Mouse (Mus musculus) cerebellum, postnatal 10 days (tissue): ENCODE results near the gene Zcchc14.

Experiments used
- DNase-seq, 2 experiments: peaks; one replicate each; pipeline ENCODE4 v3.0.0; 2021; ENCODE audit warnings: mixed read lengths in 2 of 2

Zcchc14 gene

DNA sequence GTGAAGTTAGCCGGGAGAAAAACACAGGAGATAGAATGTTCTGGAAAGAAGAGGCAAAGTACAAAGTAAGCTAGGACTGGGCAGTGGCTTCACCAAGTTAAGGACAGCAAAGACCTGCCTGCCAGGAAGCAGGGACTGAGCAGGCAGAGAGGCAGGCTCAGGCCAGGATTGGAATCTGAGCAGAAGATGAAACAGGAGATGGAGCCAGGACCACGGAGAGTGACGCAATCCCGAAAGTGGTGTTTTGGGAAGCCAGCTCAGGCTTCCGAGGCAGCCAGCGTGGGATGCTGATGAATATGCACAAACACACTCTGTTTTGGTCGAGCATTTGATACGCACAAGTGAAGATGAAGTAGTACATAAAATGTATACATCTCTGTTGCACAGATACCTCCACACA lies 69.0 kb downstream of the Zcchc14 start:
- DNase-seq, result no peak

DNA sequence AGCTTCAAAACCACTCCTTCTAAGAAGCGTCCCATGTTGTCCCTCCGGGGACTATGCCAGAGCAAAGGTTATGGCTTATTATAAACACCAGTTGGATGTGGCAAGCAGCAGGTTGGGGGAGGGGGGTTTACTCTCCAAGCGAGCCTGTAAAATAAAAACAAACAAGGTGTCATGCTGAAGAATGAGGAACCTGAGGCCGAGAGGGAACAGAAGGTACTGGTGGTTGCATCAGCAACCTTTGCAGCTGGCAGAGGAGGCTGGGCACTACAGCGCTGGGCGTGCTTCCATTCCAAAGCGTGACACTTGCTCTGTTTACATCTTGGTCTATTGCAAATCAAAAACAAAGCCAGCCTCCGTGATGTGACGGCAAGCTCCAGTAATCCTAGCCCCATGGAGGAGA lies 72.2 kb downstream of the Zcchc14 start:
- no peak for DNase-seq

GRCm38 (mm10) chr8:121578676-121579451 lies 73.8 kb downstream of the Zcchc14 start, which contains the start of gene Fbxo31:
Gene Fbxo31 (minus strand): TSS chr8:121578806.
- peak; percentile 96 to 98 for DNase-seq

DNA sequence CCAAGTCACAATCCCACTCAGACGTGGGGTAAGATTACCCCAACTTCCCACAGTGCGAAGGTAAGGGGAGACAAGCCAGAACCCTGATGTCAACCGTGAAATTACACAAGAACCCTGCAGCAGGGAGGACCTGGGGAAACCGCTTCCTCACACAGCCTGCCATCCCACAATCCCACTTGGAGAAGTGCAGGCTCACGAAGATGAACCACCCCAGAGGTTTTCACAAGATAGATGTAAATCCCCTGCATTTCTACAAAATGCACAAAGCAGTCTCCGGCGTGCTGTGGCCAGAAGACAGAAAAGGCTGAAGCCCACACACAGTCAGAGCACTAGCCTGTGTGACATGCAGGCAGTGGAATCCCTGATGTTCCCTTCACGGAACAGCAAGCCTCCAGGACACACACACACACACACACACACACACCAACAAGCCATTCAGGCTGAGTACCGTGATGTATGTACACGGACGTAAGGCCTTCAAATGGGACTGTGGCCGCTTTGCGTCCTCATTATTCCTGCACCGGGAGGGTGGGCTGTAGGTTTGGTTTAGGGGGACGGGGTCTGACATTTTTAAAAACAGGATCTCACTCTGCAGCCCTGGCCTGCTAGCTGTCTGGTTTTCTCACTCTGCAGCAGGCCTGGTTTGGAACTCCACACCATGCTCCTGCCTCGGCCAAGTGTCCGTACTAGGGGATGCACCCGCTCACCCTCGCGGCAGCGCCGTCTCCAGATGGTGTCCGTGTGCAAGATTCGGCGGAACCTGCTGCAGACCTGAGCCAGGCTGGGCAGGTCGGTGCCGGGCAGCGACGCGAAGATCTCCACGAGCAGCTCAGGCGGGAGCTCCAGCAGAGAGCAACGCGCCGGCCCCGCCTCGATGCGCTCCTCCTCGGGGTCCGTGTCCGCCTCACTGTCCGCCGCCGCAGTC lies 74.7 kb downstream of the Zcchc14 start:
- DNase-seq, result peak; percentile 44 to 48

- DNase-seq, result no peak
Observed at GRCm38 (mm10) chr8:121575661-121576060, 77.0 kb downstream of the Zcchc14 start.

DNA sequence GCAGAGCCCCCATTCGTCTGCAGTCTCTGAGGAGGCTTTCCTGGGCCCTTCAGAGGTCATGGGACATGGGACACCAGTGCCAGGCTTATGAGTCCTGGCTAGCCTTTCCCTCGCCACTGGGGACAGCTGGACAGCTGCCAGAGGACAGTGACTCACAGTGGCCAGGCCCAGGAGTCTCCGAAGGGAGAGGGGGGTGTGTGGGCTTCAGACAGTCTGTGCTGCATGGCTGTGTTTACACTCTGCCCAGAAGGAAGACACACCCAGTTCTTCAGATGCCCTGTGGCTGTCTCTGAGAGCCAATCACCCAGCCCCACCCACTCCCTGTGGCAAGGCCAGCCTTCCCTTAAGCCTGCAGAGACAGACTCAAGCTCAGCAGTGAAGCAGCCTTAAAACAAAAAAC lies 79.4 kb downstream of the Zcchc14 start:
- peak; percentile 61 to 62 for DNase-seq

GRCm38 (mm10) chr8:121572121-121572520 lies 80.6 kb downstream of the Zcchc14 start:
- DNase-seq, result no peak

DNA sequence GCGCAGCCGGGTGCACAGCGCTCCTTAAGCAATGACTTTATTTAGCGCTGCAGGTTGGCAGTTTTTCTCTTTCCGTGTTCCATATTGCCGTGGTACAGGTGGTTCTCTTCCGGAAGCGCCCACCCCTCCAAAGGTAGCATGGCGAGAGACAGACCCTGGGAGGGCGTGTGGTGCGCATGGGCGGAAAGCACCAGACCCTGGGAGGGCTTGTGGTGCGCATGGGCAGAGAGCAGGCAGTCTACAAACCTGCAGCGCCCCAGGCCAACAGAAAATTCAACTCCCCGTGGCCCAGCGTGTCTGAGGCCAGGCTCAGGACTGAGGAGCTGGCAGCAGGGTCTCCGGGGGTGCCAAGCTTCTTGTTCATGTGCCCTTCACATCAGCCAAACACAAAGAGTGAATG lies 81.9 kb downstream of the Zcchc14 start:
- DNase-seq, result no peak

DNA sequence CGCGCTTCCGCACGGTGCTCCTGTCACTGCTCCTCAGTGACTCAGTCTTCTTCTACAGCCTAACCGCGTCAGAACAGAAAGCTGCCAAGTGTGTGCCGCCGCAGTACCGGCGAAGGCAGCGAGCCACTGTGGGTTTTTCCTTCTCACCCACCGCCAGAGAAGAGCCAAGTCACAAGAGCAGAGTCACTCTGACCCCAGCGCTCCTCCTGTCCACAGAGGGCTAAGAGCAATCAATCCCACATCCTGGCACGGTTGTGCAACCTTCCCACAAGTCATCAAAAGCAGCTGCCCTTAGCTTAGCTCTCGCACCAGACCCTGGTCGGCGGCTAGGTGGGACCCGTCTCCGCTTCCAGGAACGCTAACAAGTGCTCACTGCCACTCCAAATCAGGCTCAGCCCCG lies 82.4 kb downstream of the Zcchc14 start:
- no peak for DNase-seq

GRCm38 (mm10) chr8:121568321-121568720 lies 84.4 kb downstream of the Zcchc14 start:
- DNase-seq, result no peak

GRCm38 (mm10) chr8:121563701-121564100 lies 89.0 kb downstream of the Zcchc14 start:
- no peak for DNase-seq

DNA sequence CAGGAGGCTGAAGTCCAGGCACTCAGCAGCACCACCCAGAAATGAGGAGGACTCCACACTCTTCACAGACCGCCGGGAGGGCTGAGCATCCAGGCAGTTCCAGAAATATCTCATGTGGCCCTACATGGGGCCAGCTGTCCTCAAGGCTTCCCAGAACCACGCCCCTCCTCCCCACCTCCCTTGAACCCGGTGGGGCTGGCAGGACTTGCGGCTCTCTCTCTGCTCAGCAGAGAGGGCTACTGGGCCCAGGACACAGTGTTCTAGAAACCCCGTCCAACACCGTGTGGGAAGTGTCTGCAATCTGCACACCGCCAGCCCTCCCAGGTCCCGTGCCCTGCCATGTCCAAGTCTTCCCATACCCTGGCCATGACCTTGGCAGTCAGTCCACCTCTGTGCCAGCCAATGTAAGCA lies 89.8 kb downstream of the Zcchc14 start:
- DNase-seq, result no peak

DNA sequence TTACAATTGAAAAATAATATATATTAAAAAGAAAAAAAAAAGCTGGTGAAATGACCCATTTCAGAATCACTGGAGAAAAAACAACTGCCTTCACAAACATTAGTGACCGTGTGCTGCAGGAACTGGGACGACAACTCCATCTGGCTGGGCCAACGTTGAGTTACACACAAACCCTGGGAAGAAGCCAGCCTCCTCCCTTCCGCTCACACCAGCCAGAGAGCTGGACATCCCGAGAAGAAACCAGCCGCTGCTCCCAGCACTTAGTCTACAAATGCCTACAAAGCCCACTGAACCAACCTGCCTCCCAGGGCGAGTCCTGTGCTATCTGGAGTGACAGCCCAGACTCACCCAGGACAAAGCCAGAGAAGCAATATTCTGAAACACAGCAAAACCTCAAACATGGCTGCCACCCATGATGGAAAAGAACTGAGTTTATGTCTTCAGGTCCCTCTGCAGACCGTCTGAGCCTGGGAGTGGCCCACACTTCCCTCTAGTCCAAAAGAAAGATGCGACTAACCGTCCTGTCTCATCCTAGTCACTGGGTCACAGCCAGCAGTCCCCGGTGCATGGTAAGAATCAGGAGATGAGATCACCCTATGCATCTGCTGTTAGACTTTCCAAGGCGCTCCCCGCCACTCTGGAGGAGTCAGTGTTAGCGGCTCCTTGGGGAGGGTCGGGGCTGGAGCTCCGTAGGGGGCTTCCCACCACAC lies 90.9 kb downstream of the Zcchc14 start:
- DNase-seq, result peak; percentile 72 to 78

DNA sequence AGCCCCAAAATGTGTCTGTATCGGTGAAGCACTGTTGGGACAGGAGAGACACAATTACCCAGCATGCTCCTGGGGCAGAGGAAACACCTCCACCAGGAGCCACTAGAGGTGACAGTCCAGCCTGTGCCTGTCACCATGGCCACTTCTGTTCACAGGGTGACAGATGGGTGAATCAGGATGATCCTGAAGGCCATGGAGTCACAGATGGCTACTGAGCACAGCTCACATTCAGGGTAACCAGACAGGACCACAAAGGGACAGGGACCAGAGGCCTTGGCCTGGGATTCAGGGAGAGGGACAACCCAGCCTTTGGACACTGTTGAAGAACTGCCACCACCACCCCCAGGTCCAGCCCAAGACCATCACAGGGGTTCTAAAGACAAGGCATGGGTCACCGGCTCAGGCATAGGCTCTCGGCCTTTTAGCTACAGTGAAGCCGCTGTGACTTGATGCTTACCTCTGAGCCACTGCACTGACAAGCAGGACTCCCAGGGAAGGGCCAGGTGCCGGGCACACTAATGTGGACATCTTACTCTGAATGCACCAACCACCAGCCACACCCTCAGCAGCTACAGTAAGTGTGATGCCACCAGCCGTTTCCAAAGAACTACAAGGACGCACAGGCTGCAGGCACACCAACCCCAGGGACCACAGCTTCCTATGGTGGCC lies 92.1 kb downstream of the Zcchc14 start:
- no peak for DNase-seq

DNA sequence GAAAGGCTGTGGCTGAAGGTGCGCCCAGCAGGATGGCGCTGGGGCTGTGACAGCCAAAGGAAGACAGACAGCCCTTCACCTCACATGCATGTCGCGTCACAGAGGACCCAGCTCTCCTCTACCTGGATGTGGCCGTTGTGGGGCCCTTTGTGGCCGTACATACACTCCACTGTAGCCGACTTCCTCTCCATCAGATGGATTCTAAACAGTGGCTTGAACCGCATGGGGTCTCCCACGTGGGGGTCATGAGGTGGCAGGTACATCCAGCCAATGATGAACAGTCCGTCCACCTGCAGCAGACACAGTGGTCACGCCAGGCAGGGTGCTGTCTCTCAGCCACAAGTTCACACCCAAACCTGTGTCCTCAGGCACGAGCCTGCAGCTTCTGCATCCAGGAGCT lies 92.9 kb downstream of the Zcchc14 start:
- DNase-seq, result no peak

- DNase-seq, result no peak
Observed at GRCm38 (mm10) chr8:121558538-121558937, 94.2 kb downstream of the Zcchc14 start.

- DNase-seq, result no peak
Observed at GRCm38 (mm10) chr8:121557746-121558145, 95.0 kb downstream of the Zcchc14 start.

DNA sequence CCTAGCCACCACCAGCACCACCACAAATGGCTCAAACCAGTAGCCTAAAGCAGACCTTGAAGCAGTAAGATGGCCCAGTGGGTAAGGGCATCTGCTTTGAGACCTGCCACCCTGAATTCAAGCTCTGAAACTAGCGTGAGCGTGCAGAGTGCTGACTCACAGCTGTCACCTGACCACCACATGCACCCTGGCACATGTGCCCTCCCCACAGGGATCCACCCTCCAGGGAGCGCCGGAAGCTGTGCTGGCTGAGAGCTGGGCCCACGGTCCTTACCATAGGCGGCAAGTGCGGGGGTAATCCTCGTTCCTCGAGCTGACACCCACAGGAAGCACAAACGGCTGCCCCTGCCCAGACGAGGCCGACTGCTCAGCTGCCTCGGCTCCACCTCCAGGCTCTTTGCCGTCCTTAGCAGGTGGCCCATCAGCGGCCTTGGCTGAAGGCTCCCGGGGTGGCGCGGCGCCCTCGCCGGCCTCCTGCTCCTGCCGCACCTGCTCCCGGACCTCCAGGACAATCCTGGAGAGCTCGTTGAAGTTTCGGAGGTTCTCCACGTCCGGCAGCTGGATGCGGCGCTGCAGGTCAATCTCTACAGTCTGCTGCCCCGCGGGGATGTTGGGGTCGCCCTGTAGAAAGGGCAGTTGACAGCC lies 98.7 kb downstream of the Zcchc14 start:
- no peak for DNase-seq

DNA sequence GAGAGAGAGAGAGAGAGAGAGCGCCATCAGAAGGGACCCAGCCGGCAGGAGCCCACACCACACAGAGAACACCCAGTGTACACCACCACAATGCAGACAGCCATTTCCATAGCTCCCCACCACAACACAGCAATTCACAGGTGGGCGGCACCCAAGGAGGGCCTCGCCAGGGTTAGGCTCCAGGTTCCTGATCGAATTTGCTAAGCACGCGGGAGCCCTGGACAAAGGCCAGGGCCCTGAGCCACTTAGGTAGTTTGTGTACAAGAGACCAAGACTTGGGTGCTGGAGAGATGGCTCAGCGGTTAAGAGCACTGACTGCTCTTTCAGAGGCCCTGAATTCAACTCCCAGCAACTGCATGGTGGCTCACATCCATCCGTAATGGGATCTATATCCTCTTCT lies 100.2 kb downstream of the Zcchc14 start:
- DNase-seq, result no peak

- no peak for DNase-seq
Observed at GRCm38 (mm10) chr8:121551065-121551985, 101.4 kb downstream of the Zcchc14 start.

- no peak for DNase-seq
Observed at GRCm38 (mm10) chr8:121550056-121550455, 102.6 kb downstream of the Zcchc14 start.
